Mouse (Mus musculus): Measurements from ENCODE around the gene Gm5934.
"Not testable (repeated sequence)": the region's sequence is repeated elsewhere in the genome, so short reads cannot be mapped to it uniquely, and the experiment has no call there.

The Gm5934 gene

DNA sequence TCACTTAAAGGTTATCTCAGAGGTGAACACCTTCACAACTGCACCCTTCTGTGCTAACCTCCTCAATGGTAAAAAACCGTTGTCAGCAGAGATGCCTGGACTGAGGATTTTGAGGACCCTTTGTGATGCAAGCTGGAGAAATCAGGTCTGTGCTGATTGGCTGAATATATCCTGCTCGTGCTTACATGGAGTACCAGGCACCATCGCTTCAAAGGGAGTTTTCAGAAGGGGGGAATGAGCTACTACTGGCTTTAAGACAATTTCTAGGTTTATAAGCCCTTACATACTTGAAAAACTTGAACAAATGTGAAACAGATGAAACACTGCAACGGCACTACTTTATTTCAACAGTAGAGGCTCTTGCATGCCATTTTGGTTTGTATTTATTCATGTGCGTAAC, at the start of gene Gm5934:
Gene Gm5934, minus strand, starts transcription at position 101 of the 400 bp plus-strand sequence.
- not testable (repeated sequence) for DNase-seq (ENCODE audit: low spot score)
